Mouse (Mus musculus) lung, postnatal 36 days (tissue): ENCODE results near the gene Nolc1.

Experiments used
- DNase-seq: peaks from one replicate; pipeline ENCODE4 v3.0.0; 2022; ENCODE audit warnings: mixed read lengths

Nolc1 gene

DNA sequence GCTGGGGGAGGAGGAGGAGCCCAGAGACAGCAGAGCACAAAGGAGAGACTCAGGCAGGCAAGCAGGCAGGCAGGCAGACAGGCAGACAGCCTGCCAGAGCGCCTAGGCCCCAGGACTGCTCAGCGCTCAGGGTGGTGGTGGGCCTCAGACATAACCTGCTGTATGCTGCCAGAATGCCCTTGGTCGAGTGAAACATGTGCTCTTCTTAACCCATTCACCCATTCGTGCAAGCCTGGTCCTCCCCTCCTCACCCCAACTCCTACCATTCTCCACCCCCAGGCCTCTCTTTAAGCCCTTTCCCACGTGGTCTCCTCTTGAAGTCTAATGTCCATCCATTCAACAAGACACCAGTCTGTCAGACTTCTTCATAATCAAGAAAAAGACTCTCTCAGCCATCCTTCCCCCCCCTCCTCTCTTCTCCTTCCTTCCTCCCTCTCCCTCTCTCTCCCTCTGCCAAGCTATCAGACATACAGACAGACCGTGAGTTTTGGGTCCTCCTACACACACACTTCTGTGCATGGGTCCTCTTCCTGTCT is 33.1 kb upstream of the Nolc1 start:
- no peak for DNase-seq

DNA sequence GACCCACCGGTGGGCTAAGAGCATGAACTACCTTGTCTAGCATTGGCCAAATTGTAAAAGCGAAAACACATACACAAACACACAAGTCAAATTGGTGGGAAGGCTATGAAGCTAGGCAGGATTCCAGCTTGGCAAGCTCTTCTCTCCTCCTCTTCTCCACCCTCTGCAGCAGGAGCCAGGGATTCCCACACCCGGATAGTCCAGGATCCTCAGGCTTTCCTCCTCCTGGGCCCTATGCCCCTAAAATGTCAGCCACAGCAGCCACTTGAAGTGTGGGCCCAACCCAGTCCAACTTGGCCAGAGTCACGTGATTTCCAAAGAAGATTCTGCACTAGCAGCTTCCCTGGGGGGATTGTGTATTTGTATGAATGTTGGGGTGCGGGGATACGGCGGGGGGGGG is 32.3 kb upstream of the Nolc1 start:
- DNase-seq = peak; percentile 46

DNA sequence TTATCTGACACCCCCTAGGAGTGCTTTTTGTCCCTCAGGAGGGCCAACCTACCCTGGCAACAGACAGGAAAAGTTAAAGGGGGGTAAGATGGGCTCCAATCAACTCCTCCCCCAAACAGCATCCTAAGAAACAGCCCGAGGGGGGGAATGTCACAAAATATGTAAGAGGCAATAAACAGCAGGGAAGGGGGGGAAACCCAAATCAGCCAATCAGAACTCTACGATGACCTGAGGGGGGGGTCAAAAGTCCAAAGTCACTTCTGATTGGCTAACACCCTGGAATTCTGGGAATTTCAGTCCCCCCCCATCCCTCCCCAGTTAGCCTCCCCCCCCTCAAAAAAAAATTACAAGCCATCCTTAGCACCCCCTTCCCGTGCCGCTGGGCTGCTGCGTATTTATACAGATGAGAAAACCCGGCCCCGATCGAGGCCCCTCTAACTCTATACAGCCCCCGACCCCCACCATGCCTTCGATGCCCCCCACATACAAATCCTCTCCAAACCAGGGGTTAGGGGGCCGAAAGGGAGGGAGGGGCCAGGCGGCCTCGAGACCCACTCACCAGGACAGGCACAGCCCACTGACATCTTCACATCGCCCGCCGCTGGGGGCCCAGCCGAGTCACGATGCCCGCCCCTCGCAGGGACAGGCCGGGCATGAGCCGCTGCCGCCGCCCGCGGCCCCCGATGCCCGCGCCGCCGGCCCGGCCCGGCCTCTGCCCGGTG is 31.2 kb upstream of the Nolc1 start, which contains the start of gene Pprc1:
TSS of gene Pprc1 (plus strand) at position 616 of the 722 bp plus-strand sequence.
- DNase-seq = peak; percentile 74

DNA sequence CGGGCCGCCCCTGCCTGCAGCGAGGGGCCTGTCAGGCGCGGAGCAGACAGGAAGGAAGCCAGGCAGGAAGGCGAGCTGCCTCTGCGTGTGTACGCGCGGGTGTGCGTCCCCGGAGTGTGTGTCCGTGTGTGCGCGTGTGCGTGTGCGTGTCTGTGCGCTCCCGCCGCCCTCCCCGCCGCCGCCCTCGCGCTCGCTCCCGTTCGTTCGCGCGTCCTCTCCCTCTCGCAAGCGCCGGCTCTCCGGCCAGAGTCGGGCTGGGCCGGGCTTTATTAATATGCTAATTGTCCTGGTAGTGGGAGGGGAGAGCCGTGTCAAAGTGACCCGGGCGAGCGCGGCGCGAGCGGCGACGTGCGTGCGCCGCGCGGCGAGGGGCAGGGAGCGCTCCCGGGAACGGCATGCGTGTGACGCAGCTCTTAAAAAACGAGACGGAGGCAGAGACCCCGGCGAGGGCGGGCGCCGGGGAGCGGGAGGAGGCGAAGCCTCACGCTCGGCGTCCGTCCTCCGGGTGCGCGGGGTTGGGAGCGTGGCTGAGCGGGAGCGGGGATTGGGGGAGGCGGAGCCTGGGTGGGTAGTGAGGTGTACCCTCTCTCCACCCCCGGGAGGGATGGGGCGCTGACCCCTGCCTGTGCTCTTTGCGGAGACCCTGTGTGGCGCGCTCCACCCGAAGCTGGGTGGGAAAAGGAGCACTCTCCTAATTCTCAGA is 30.5 kb upstream of the Nolc1 start, which contains the start of gene Ldb1:
TSS of gene Ldb1 (minus strand) at position 222 of the 703 bp plus-strand sequence.
- peak; percentile 93 for DNase-seq

DNA sequence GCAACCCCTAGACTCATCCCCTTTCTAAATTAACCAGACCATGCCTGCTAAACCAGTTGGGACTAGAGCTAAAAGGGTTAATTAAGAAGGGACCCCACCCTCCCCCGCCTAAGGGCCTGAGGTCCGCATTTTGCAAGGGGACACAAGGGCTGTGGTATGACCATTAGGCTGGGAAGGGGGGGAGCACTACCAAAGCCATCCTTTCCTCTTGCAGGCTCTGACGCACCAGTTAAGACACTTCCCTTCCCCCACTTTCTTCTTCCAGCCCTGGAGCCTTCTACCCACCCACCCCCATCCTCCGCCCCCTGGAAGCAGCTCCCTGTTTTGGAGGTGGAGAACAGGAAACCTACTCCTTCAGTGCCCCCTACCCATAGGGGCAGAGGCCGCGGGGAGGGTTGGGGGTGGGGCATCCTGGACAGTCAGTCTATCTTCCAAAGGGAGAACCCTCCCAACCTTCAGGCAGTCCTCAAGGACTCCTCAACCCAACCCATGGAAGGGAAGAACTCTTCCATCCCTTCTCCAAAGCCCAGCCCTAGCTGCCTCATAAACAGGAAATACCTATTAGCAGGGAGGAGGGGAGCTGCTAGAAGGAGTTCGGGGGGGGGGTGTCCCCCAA is 29.9 kb upstream of the Nolc1 start:
- DNase-seq = peak; percentile 80

DNA sequence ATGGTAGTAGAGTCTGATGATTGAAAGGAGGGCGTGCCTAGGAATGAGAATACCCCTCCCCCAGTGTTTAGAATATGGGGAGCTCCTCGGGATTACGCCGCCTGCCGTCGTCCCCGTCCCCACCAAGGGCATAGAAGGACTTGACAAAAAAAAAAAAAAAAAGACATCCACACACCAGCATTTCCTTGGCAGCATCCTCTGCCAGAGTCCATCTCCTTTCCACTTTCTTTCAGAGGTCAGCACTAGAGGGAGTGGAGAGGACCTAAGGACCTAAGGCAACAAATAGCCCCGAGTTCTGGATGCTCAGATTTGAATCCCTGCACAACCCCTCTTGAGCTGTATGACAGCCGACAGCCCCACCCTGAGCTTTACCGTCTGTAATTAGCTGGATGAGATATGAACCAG is 29.0 kb upstream of the Nolc1 start:
- peak; percentile 36 for DNase-seq

DNA sequence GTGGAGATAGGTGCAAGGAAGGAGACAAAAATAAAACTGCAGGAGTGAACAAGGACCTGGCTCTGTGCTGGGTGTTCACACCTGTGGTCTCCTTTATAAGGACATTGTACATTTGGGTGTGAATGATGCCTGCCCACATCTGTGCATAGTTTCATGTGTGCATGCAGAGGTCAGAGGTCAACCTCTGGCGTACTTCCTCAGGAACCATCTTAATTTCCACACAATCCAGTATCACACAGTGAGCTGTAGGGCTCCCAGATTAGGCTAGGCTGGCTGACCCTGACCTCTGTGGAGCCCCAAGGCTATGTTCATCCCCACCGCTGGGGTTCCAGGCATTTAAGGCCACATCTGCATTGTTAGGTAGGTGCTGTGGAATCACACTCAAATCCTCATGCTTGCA is 28.2 kb upstream of the Nolc1 start:
- peak; percentile 9 for DNase-seq

DNA sequence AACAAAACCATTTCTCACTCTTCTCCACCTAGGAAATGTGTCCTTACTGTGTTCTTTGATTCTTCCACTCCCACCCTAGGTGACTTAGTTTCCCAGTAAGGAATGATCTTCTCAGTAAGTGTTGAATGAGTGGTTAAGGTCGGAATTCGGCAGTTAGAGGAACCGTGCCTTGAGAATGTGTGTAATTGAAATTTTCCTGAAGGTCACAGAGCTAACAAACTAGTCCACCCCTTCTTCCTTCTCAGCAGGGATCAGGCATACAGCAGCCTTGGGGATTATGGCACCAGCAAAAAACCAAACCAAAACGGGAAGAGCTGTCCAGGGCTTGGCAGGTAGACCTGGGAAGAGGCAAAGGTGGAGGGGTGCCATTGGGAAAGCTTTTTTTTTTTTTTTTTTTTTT is 26.5 kb upstream of the Nolc1 start:
- DNase-seq = no peak

DNA sequence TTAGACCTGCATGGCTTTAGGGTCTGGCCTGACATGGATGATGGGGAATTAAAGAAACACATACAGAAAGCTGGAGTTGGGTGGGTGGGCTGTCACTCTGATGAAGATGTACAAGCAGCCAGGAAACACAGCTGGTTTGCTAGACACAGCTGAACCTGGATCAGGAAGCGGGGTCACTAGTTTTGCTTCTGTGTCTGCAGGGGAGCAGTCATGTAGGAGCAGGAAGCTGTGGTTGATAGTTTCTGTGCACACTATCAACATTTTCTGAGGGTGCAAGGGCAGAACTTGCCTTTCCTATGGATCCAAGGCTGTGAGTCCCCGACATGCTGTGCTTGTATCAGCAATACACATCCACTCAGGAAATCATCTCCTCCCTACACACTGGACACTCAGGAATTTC is 25.2 kb upstream of the Nolc1 start:
- DNase-seq = no peak

DNA sequence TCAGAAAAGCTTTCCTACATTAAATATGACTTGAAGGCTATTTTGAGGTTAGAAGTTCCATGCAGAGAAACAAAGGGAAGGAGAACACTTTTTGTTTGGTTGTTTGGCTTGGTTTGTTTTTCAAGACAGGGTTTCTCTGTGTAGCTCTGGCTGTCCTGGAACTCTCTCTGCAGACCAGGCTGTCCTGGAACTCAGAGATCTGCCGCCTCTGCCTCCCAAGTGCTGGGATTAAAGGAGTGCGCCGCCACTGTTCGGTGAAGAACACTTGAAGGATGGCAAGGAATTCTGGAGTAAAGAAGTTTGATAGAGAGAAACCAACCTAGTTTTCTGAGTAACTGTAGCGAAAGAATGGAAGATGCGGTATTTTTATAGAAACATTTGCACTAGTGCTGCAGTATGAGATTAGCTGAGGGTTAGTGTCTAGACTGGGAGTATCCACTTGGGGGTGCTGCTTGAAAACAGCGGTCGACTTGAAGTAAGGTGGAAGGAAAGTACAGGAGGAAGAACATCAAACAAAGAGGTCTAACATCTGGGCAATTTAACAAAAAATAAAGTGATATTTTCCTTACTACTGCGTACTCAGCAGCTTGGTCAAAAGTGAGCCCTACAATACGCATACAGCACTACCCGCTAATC is 19.8 kb upstream of the Nolc1 start:
- DNase-seq = no peak

DNA sequence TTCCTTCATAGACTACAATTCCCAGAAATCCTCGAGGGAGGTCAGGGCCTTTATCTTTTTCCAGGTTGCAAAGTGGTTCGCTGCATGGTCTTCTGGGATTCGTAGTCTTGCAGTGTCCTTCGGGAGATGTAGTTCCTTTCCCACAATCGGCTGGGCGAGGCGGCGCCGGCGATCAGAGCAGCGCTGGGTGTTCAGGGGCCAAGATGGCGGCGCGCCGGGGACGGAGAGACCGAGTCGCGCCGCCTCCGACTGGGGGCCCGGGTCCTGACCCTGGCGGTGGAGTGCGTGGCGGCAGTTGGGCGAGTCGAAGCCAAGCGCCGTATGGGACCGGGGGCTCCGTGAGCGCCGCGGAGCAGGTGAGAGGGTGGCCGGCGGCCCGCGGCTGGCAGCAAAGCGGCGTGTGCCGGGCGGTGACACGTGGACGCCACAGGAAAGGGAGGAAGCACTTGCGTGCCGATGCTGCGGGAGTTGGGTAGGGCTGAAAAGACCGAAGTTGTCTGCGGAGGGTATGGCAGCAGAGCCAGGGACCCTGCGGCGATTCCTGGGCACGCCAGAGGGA is 19.2 kb upstream of the Nolc1 start:
- DNase-seq = peak; percentile 98

DNA sequence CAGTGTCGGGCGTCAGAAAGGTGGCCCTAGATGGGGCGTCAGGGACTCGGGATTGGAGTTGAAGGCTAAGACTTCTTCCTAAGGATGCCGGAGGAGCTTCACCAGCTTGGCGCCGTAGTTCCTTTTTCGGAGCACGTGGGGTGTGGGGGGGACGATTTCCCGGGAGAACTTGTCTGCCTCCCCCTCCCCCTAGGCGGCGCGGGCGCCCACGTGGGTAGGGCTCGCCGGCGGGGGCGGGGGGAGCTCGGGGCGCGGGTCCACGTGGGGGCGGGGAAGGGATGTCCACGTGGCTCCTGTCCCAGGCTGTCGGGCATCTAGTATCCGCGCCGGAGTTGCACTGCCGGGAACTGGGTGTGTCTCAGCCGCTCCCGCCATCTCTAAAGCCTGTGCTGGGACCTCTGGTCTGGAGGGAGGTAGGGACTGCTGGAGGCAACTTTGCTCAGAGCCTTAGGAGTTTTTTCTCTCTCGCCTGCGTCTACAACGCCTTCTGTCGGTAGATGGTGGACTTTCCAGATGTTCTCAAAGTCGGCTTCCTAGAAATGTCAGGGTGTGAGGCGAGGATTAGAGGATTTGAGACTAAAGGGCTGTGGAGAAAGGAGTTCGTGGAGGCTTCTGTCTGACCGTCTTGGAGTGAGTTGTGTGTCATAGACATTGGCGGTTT is 18.6 kb upstream of the Nolc1 start:
- DNase-seq = peak; percentile 85

DNA sequence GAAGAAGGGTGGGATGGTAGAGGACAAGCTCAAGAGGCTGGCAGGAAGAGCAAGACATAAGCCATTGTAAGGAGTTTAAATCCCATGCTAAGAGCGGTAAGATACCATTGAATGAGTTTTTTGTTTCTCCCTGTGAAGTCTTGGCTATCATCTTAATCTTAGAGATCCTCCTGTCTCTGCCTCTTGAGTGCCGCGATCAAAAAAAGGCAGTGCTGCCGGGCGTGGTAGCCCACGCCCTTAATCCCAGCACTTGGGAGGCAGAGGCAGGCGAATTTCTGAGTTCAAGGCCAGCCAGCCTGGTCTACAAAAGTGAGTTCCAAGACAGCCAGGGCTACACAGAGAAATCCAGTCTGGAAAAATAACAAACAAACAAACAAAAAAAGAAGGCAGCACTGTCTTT is 17.2 kb upstream of the Nolc1 start:
- no peak for DNase-seq

DNA sequence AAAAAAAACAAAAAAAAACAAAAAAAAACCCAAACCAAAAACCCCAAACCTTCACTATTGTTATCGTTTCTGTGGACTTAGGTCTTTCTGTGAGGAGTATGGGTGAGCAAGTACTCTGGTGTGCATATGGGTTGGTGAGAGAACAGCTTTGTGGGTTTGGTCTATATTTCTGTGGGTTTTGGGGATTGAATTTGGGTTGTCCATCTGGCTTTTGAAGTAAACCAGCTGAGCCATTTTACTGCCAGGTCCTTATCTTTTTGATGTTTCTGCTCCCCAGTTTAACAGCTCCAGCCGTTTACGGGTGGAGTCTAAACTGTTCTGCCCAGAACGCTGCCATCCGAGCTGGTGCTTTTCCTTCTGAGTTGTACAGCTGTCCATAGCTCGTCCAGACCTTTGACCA is 14.8 kb upstream of the Nolc1 start:
- DNase-seq = no peak

DNA sequence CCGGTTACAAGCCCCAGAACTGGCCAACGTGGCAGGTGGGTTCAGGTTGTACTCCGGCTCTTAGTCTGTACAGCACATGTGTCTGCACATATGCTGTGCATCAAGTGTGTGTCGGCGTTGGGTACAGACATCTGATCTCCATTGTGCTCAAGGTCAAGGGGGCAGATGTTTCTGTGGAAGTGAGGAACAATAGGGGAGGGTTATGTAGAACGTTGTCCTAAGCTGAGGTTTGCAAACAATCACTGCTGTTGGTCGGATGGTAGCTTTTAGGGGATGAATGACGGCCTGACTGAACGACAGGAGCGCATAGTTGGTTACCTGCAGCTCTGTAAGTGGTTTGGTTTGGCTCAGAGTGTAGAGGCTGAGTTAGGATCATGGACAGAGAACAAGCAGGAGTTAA is 7.6 kb upstream of the Nolc1 start:
- no peak for DNase-seq

DNA sequence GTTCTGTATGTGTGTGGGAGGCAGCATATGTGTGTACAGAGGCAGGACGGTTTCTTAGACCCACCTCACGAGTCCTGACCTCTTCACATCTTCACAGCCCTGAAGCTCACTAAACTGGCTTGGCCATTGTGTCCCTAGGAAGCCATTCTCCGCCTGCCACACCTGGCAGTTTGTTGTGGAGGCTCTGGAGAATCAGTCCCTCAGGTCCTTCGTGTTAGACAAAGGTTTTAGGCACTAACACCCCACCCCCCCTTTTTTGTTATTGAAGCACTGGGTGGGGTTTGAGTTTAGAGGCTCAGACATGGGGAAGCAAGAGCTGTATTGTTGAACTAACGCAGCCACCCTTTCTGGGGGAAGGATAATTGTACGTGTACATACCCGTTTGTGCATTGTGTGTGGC is 2.4 kb upstream of the Nolc1 start:
- no peak for DNase-seq

DNA sequence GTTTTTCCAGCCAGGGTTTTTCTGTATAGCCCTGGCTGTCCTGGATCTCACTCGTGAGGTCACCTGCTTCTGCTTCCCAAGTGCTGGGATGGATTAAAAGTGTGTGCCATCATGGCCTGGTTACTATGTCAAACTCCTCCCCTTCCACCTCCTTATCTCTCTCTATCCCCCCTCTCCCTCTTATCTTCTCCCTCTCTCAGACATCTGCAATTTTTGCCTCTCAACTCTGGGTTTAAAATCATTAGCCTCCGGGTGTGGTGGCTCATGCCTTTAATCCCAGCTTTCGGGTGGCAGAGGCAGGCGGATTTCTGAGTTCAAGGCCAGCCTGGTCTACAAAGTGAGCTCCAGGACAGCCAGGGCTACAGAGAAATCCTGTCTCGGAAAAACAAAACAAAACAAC is 1.4 kb upstream of the Nolc1 start:
- DNase-seq = no peak

DNA sequence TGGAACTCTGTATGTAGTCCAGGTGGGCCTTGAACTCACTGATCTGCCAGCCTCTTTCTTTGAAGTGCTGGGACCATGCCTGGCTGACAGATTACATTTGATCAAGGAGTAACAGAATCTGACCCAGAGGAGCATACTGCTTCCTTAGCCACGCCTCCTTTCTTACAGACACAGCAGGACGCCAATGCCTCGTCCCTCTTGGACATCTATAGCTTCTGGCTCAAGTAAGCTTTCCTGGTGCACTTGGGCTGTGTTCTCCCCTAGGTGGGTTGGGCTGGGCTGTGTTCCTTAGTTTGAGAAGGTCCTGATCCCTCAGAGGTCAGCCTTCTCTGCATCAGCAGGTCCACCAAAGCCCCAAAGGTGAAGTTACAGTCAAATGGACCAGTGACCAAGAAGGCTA is 2.9 kb downstream of the Nolc1 start:
- DNase-seq = no peak

DNA sequence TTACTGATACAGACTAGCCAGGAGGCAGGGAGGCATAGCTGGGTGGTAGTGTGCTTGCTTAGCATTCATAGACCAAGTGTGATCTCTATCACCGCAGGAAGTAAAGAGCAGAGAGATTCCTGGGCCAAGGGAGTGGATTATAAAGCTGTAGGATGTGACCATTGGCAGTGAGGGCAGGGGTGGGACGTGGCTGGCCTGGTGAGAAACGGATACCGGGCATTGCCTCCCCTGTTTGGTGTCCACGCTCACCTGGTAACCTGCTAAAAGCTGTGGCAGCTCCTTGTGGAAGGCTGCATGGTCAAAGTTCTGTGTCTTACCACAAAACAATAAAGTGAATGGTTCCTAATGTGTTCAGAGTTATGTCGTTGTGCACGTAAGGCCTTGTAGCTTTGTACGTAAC is 9.5 kb downstream of the Nolc1 start:
- DNase-seq = no peak

DNA sequence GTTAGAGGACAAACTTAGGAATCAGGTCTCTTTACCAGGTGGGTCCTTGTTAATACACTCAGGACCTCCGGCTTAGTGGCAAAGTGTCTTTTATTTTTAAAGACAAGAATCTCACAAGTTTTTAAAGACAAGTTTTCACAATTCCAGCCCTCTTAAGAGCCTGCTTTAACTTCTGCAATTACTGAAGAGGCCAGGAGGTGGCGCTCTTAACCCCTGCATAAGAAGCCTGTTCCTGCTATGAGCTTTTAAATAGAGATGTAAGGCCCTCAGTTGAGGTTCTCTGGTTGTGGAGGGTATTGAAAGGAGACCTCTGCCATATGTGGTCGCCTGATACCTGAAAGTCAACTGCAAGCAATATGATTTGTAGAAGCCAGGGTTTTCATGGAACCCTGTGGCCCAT is 10.7 kb downstream of the Nolc1 start:
- peak; percentile 66 for DNase-seq

DNA sequence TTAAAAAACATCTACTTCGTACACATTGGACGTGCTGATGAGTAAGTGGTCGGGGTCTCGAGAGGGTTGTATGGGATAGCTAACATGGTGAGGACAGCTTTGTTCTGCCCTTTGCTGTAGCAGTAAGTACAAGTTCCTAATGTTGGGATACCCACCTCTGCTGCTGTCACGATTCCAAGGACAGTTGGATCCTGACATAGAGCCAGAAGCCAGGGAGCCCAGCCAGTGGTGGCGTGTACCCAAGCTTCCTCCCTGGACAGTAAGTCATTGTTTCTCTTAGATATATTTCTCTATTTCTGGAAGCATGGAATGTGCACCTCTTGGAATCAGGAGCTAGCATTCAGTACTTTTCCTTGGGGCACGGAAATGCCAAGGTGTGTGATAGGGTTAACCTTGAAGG is 12.2 kb downstream of the Nolc1 start:
- no peak for DNase-seq

DNA sequence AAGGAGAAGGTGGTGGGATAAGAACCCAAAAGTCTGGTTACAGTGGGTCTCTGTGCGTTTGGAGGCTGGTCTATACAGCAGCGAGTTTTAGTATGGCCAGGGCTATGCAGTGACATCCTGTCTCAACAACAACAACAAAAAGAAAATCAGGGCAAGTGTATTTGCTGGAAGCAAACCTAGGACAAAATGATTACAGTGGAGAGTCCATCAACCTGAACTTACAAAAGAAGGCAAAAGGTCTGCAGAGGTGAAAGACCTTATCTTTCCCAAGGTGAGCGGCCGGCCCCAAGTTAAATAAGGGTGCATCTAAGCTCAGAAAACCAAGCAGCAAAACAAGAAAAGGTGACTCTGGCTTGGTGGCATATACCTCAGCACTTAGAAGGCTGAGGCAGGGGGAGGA is 16.0 kb downstream of the Nolc1 start:
- no peak for DNase-seq
